Mouse (Mus musculus) heart, postnatal 14 days (tissue): ENCODE data around the gene Pbx4. TPM values are rescaled to one million over a fixed set of nuclear protein-coding genes. Genes with fewer than 3 reads are reported as not detected.
A peak's percentile ranks its signal among the peaks of the same experiment; 100 is the strongest.

Experiments
- DNase-seq, 2 experiments: peaks; one replicate each; pipeline ENCODE4 v3.0.0; 2021 to 2022
- intact Hi-C: fragments of 180-260 bp; cut with DNase I; formaldehyde crosslinking; loops from one replicate; pipeline ENCODE4 v1.15.1; 2025
- total RNA-seq, 2 experiments: library from RNA; stranded (reverse); gene quantifications; 2 replicates each; pipeline ENCODE4 v1.2.3; 2021

Pbx4 gene
- total RNA-seq, 2 experiments from 2014 or later, result 0.41 TPM; not detected in 1

DNA sequence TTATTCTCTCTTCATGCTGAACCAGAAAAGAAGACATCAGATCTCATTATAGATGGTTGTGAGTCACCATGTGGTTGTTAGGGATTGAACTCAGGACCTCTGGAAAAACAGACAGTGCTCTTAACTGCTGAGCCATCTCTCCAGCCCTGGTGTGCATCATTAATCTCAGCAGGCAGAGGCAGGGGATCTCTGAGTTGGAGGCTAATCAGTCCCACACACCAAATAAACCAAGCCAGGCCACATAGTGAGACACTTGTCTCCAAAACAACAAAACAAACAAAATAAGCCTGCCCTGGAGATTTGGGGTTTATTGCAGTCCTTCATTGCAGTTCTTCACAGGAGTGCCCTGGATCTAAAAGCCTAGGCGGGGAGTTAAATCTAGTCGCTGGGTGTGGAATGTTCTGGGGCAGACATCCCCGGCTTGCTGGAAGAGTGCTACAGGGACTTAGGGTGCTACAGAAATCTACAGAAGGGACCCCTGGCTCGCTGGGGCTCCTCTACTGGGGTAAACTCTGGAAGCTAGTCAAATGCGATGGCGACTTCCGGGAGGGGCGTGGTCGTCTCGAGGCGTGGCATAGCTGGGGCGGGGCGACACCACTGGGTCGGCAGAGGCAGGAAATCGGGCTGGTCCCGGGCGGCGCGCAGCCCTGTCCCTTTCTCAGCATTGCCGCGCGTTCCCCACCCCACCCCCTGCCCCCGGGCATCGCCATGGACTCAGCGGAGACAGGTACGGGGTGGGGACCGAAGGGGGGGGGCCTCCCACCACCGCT, 24.0 kb upstream of the Pbx4 start, which contains the start of gene Gmip:
TSS of gene Gmip (plus strand) at position 586 of the 770 bp plus-strand sequence.
- peak; percentile 76 to 81 for DNase-seq
- intact Hi-C loops, result no loop called here

DNA sequence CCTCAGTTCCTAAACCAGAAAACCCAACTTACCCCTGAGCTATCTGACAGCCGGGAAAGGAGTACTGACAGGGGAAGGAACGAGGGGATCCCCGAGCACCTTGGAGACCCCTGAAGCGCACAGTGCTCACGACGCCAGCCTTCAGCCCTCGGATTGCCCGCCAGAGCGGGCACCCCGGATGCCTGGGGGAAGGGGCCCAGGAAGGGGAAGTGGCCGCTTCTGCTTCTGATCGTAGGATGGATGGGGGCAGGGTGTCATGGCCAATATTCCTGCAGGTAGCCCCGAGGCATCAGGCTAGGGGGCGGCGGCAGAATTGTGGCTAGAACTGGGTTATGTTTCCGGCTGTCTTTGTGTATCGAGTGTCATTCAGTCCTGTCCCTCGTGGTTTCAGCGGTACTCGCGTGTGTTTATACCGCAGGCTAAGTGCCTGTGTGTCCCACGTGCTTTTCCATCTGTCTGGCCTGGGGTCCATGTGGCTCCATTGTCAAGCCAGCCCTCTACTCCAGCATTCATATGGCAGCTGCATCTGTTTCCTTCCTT, 23.4 kb upstream of the Pbx4 start:
- no peak for DNase-seq
- intact Hi-C loops, result no loop called here

DNA sequence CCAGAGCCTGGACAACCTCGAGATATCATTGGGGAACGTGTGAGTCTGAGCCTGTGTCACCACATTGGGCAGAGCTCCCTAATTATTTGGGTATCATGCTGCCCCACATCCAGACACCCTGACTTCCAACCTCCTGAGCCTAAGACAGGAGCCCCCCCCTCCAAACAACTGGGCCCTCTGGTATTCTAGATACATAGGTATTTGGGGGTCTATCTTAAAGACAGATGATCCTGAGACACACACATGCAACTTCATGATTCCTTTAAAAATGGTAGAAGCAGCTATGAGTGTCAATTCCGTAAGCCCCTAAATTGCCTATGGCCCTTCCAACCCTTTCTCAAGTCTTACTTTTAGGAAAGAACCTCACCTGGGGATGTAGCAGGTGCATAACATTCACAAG, 22.5 kb upstream of the Pbx4 start:
- intact Hi-C loops, result no loop called here
- no peak for DNase-seq

DNA sequence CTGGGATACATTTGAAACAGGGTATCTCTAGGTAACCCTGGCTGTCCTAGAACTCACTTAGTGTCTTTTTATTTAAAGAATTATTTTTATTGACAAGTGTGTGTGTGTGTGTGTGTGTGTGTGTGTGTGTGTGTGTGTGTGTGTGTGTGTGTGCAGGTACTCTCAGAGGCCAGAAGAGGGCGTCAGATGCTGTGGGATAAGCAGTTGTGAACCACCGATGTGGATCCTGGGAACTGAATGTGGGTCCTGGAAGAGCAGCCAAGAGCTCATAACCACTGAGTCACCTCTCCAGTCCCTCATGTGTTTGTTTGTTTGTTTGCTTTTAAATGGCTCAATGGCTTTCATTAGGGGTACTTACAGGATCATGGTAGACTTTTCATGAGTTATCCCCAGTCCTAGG, 17.4 kb upstream of the Pbx4 start:
- intact Hi-C loops, result no loop called here
- DNase-seq, result no peak

DNA sequence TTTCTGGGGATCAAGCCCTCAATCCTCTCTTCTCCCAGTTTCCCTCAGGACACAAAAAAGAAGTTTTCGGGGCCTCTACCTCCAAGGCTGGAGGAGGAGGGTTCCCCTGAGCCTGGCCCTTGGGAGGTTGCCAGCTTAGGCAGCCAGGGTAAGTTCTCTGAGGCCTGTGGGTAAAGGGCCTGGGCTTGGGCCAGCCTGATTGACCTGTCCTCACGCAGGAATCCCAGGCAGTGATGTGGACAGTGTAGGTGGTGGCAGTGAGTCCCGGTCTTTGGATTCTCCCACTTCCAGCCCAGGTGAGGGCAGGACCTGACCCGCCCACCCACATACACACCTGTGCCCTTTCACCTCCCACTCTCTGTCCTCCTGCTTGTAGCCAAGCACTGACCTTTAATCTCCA, 16.9 kb upstream of the Pbx4 start:
- intact Hi-C loops, result no loop called here
- no peak for DNase-seq

DNA sequence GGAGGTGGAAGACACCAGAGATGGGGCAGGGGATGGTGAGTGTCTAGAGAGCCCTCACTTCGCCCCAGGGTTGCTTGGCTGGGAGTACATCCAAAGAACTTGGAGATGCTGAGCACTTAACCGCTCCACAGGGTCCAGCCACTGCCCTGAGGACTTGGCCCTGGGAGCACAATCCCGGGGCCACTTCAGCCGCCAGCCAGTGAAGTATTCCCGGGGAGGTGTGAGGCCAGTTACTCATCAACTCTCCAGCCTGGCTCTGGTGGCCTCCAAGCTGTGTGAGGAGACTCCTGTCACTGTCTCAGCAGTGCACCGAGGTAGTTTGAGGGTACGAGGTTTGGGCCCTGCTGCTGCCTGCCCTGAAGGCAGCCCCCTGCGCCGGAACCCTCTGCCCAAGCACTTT, 11.8 kb upstream of the Pbx4 start:
- intact Hi-C loops, result no loop called here
- DNase-seq, result no peak

DNA sequence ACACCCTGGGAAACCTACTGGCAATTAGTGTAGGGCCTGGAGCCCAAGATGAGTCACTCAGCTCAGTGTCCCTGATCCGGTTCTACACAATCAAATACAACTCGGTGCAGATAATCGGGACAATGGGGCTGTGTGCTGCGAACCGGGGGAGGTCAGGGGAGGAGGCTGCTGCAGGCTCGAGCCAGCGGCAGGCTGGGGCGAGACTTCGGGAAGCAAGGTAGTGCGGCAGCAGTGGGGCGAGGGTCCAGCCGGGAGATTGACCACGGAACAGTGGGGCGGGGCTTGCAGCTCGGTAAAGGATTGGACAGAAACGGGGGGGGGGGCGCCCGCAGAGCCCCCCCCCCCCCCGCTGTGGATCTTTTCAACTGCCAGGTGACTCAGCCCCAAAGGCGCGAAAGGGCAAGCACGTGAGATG, 10.3 kb upstream of the Pbx4 start:
- peak in 1 of 2 experiments; percentile 23 for DNase-seq
- intact Hi-C loops, result no loop called here

DNA sequence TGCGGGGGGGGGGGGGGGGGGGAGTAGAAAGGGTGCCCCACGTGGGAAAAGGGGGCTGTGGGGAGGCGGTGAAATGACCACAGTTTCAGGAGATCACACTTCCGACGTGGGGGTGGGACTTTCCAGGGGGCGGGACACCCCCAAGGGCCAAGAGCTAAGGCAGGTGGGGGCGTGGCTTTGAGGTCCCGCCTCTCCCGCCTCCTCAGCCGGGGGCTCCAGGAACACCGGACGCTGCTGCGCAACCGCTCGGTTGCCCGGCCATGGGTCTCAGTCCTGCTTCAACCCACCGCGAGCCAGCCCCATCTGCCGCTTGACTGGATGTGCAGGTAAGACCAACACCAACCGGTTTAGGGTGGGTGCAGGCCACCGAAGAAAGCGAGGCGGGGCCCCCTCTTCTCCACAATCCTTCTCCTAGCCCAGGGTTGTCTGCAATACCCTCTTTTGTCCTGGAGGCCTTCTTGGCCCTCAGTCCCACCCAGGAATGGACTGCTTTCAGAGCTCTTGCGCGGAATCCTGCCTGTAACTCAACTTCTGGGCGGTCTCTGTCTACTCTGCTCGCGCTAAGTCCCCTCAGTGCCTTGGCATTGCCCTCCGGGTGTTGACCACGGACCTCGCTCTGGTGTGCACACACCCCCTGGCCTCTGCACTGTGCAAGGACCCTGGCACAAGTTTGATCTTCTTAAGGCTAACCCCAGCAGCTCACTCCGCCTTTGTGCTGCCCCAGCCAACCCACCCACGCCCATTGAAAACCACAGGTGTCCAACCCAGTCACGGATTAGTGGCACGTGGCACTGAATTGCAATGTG, 9.7 kb upstream of the Pbx4 start, which contains the start of gene Lpar2:
TSS of gene Lpar2 (plus strand) at position 44 of the 806 bp plus-strand sequence.
- intact Hi-C loops, result no loop called here
- DNase-seq, result peak in 1 of 2 experiments; percentile 28

DNA sequence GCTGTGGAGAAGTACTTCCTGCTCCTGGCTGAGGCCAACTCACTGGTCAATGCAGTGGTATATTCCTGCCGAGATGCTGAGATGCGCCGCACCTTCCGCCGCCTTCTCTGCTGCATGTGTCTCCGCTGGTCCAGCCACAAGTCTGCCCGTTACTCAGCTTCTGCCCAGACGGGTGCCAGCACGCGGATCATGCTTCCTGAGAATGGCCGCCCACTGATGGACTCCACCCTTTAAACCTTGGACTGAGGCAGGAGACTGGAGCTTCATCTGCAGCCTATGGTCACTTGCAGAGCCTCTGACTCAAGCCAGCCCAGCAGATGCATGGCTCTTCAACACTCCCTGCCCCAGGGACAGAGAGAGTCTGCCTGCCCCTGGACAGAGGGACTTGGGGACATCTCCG, 5.9 kb upstream of the Pbx4 start:
- DNase-seq, result no peak
- intact Hi-C loops, result no loop called here

DNA sequence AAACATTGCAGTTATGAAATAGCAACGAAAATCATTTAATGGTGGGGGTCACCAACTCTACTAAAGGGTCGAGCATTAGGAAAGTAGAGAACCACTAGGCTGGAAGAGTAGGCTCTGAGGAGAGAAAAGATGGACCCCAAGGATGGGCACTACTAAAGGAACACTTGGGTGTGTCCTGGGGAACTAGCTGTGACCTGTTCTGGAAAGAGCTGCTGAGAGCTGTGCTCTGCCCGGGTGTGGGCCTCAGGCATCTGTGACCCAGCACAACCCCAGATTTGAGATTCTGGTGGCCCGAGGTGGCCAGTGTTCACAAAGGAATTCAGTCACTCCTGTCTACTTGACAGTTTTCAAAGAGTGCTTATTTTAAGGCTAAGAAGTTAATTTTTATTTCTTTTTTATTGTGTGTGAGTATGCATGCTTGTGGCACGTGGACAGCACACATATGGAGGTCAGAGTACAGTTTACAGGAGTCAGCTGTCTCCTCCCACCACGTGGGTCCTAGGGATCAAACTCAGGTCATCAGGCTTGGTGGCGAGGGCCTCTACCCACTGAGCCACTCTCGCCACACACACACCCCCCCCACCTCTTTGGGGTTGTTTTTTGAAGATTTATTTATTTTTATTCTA, 4.9 kb downstream of the Pbx4 start:
- DNase-seq, result no peak
- intact Hi-C loops, result no loop called here

DNA sequence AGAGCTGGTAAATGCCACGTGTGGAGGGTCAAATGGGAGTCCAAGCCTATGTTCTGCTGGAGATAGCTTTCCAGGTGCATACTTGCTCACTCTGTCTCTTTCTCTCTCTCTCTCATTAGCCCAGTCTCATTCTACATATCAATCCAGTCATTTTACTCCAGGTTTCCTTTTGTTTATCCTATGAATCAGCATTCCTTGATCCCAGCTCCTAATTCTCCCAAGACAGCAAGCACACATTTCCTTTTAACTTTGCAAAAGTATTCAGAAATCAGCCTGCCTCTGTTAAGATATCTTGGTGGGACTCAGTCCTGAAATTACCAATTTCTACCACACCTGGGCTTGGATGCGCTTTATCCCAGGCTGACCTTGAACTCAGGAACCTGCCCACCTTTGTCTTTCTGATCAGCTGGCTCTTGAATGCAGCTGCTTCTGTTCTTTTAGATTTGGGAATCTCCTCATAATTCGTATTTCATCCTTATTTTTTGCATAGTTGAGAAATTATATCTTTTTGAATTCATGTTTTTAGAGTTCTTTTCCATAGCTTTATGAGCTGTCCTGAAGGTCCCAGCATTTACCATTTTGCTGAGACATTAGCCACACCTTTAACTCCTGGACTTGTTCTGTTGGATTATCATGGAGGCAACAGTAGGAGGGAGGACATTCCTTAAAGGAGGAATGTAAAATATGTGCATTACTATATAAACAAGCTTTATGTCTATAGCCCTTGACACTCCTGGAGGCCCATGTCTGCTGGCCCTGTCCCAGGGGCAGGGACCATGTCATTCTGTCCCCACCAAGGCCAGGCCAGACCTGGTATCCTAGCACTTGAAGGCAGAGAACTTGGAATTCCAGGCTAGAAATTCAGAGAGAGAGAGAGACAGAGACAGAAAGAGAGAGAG, 15.1 kb downstream of the Pbx4 start:
- DNase-seq, result no peak
- intact Hi-C loops, result no loop called here

DNA sequence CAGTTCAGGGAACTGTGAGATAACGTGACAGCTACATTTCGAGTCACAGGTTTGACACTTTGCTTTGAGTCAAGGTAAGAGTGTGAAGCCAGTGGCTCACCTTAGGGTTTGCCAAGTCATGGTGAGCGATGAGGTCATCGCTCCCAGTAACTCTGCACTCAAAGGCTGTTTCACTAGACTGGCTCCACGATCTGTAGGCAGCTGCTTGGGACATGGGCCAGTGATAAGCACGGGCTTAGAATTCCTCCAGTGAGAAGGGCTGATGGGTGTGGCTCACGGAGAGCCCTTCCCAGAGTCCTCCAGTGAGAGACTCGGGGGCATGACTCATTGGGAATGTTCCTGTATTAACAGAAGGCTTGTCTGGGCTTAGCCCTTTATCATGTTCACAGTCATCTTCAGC, 16.7 kb downstream of the Pbx4 start:
- peak; percentile 25 to 56 for DNase-seq
- intact Hi-C loops, result no loop called here

DNA sequence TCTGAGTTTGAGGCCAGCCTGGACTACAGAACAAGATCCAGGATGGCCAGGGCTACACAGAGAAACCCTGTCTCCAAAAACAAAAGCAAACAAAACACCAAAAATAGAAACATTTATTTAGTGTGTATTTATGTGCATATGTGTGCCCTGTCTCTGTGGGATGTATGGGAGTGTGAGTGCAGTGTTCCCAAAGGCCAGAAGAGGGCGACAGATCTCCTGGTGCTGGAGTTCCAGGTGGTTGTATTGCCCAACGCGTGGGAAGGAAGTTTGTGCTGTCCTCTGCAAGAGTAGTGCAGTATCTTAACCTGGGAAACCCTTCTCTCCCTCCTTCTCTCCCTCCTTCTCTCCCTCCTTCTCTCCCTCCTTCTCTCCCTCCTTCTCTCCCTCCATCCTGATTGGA, 17.6 kb downstream of the Pbx4 start:
- no peak for DNase-seq
- intact Hi-C loops, result no loop called here

DNA sequence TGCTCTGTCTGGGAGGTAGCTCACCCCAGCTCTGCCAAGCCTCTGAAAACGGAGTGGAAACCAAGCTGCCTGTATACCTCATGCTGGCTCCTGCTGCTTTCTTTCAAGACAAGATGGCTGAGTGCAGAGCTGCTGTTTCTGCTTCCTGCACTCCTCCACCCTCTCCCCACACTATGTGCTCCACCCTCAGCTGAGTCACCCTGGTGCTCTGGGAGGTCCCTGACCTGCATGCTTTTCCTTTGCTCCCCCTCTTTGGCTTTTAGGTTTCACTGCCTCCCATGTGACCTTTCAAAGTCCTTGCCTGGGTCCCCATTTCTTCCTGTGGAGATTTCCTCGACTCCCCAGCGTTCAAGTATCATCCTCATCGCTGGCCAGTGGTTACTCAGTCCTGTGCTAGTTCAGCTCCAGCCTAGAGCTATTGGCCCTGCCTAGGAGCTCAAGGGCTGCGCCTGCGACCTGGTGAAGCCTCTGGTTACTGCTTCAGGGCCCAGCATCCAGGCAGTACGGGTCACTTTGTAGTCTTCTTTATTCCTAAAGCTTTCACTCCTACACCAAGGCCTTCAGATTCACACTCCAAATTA, 18.7 kb downstream of the Pbx4 start:
- no peak for DNase-seq
- intact Hi-C loops, result no loop called here

DNA sequence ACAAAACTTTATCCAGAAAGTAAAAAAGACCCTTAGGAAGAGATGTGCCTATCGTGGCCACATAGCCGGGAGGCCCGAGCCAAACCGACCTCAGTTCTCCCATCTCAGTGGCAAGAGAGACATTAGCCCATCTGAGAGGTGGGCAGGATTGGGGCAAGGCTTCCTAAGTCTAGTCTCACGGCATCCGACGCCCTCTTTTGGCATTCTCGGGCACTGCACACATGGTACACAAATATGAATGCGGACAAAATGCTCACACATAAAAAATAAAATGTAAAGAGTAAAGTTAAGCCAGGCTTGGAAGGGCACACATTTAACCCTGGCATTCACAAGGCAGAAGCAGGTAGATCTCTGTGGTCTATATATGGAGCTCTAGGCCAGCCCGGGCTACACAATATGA, 21.6 kb downstream of the Pbx4 start:
- intact Hi-C loops, result no loop called here

DNA sequence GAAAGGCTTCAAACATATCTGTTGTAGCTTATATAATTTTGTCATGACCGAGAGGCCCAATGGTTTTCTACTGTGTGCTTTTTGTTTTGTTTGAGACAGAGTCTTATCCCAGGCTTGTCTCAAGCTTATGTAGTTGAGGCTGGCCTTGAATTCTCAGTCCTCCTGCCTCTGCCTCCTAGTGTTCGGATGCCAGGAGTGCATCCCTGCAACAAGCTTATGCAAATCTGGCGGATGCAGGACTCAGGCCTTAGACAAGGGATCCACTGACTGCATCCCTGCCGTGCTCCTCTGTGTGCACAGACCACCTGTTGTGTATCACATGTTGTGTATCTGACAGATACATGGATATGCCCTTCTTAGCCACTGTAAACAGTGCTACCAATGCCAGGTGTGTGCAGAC, 28.5 kb downstream of the Pbx4 start:
- intact Hi-C loops, result no loop called here
- DNase-seq, result no peak

More for the DNA sequence above, 21.6 kb downstream of the Pbx4 start:
- no peak for DNase-seq

DNA sequence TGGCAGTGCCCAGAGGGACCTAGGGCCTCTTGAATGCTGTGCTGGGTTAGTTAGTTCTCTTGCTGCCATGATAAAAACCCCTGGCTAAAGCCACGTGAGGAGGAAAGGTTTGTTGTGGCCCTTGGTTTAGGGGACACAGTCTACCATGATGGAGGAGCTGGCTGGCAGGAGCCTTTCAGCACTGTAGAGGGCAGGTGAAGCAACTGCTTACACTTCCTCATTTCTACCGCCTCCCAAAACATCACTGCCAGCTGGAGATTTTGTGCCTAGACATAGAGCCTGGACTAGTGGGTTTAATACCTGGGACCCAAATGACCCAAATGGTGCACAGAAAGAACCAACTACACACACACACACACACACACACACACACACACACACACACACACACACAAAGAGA, 29.0 kb downstream of the Pbx4 start:
- no peak for DNase-seq
- intact Hi-C loops, result no loop called here

DNA sequence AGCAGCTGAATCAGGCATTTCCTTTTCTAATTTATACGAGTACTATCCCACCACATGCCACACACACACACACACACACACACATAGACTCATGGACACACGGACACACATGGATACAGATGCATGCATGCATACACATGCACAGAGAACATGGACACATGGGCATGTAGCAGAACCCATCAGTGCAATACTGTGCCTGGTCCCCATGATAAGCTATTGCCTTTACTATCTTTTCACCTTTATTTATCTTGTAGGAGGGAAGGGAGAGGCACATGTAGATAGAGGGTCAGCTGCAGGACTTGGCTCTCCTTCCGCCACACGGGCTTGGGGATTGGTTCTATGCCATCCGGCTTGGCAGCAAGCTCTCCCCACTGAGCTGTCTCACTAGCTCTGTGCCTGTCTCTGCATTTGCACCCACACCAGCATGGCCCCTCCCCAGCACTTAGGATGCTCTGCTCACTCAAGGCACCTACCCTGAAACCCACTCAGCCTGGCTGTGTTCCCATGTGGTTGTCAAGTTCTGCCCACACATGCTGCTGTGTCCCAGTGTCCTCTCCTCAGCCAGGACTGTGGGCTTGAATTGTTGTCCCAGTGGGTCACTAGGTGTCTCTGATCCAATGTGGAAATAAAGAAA, 31.2 kb downstream of the Pbx4 start:
- no peak for DNase-seq
- intact Hi-C loops, result no loop called here

DNA sequence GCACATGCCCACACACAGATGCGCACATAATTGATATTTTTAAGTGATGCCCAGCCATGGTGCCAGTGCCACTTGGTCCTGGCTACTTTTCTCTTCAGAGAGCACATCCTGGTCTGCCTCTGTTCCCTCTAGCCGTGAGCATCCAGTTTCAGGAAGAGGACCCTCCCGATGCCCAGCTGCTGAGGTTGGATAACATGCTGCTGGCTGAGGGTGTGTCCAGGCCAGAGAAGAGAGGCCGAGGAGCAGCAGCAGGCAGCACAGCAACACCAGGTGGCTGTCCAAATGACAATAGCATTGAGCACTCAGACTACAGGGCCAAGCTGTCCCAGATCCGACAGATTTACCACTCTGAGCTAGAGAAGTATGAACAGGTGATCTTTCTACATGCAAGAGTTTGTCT, 31.9 kb downstream of the Pbx4 start:
- intact Hi-C loops, result no loop called here
- DNase-seq, result no peak
